Mouse (Mus musculus) forebrain, embryonic 10.5 days (tissue): ENCODE results near the gene Sap25. TPM values are rescaled to one million over a fixed set of nuclear protein-coding genes. Genes with fewer than 3 reads are reported as not detected.

Experiments
- DNase-seq: peaks from one replicate; pipeline ENCODE4 v3.0.0-alpha.2; 2017; ENCODE audit warnings: low spot score; ENCODE audit errors: extremely low spot score
- H3K27ac ChIP-seq: fragments of 300-500 bp; sonication (generic); 2 replicates; pipeline ENCODE4 v1.5.1; 2016; ENCODE audit warnings: mild to moderate bottlenecking
- H3K27me3 ChIP-seq: fragments of 300-500 bp; sonication (generic); 2 replicates; pipeline ENCODE4 v1.6.1; 2016; ENCODE audit warnings: mild to moderate bottlenecking; ENCODE audit not compliant: poor library complexity, severe bottlenecking
- H3K36me3 ChIP-seq: fragments of 300-500 bp; sonication (generic); replicated peaks from 2 replicates; pipeline ENCODE4 v1.6.1; 2016; ENCODE audit warnings: mild to moderate bottlenecking, moderate library complexity
- H3K4me1 ChIP-seq: fragments of 300-500 bp; sonication (generic); 2 replicates; pipeline ENCODE4 v1.6.1; 2016
- H3K4me3 ChIP-seq: fragments of 300-500 bp; sonication (generic); 2 replicates; pipeline ENCODE4 v1.5.1; 2016; ENCODE audit warnings: mild to moderate bottlenecking, moderate library complexity
- H3K9me3 ChIP-seq: fragments of 300-500 bp; sonication (generic); 2 replicates; pipeline ENCODE4 v1.6.1; 2016; ENCODE audit warnings: mild to moderate bottlenecking, moderate library complexity
- WGBS: fragments of 180-500 bp; shearing (Covaris S2); methylation state at CpG from one replicate; pipeline ENCODE4 v1.1.7; 2016; 5-methylcytosine and 5-hydroxymethylcytosine counted together
- polyA plus RNA-seq: library from polyadenylated mRNA; unstranded; fragments of >200 nt; fragmentation: Nextera tagmentation; extraction: Ambion mirVana; gene quantifications from 2 replicates; pipeline ENCODE4 v1.2.1, GENCODE M21; 2016

Sap25 gene
- 7.3 and 9.8 TPM in 2 replicates for polyA plus RNA-seq

DNA sequence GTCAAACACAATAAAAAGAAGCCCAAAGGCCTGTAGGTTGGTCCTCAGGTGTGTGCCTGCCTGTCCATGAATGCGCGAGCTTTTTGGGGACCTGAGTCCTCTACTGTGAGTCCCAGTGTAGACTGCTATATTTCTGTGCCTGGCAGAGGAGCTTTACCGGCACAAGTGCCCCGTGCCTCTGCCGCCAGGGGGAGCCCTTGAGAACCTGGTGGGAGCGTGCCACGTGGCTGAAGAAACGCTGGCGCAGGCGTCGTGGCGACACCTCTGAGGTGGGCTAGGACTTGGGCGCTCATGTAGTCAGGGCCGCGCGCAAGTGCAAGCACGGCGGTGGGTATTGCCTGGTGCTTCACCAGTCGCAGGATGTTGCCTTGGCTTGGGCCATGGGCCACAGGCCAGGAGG, at the start of gene Sap25:
Gene Sap25 (plus strand): TSS at position 281 of the 400 bp plus-strand sequence.
- WGBS: 88% methylated on average over 19 of the region's 19 CpGs
- no peak within 1 kb of the TSS for H3K4me3 ChIP-seq
- H3K9me3 ChIP-seq: no peaks in the 10 kb centered on the region
- H3K4me1 ChIP-seq: peaks cover 30% of the 10 kb centered on the region
- peaks cover 38% of the 10 kb centered on the region for H3K27me3 ChIP-seq
- no peak within 1 kb of the TSS for H3K27ac ChIP-seq
- peaks cover 68% of the 10 kb centered on the region for H3K36me3 ChIP-seq
- DNase-seq: no peak

DNA sequence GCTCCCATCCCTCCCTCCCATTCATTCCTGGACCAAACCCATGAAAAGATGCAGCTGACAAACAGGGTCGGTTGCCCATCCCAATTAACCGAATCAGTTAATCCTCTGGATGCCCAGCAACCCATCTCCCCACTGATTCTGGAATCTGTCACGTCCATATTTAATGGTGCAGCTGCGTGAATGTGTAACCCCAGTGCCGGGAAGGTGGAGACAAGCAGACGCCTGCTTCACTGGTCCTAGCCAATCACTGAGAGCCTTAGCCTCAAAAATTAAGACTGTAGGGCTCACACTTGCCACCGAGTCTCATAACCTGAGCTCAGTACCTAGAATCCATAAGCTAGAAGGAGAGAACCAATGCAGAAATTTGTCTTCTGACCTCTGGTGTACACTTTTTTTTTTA, 45.2 kb upstream of the Sap25 start:
- peaks cover 15% of the 10 kb centered on the region for H3K36me3 ChIP-seq
- H3K9me3 ChIP-seq: no peaks in the 10 kb centered on the region
- no peaks in the 10 kb centered on the region for H3K27me3 ChIP-seq
- H3K4me3 ChIP-seq: no peak overlapping the region
- no peak overlapping the region for H3K27ac ChIP-seq
- DNase-seq: no peak
- 85% methylated on average over 7 of the region's 7 CpGs for WGBS
- peaks cover 27% of the 10 kb centered on the region for H3K4me1 ChIP-seq

DNA sequence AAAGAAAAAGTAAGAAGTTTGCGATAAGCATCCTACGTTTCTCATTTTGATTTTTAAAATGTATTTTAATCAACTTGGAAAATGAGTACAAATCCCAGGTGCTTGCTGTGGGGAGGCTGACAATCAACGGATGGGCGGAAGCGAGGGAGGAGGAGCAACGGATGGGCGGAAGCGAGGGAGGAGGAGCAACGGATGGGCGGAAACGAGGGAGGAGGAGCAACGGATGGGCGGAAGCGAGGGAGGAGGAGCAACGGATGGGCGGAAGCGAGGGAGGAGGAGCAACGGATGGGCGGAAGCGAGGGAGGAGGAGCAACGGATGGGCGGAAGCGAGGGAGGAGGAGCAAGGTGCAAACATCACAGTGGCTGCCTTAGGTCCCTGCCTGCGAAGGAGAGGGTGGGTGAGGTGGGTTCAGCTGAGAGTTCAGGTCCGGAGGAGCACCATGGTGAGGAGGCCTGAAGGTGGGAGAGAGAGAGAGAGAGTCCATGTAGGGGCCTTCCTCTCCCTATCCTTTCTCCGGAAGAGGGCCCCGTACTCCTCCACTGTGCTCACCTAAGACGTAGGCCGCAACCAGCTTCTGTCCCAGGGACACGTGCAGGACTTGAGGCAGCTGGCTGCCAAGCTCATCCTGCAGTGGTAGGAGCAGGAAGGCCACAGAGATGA, 44.4 kb upstream of the Sap25 start:
- H3K9me3 ChIP-seq: no peaks in the 10 kb centered on the region
- peaks cover 15% of the 10 kb centered on the region for H3K36me3 ChIP-seq
- H3K27me3 ChIP-seq: no peaks in the 10 kb centered on the region
- H3K4me1 ChIP-seq: peaks cover 31% of the 10 kb centered on the region
- peak overlapping the region; percentile 77 for H3K27ac ChIP-seq
- no peak for DNase-seq
- WGBS: 31% methylated on average over 30 of the region's 30 CpGs
- H3K4me3 ChIP-seq: peak overlapping the region; percentile 42

DNA sequence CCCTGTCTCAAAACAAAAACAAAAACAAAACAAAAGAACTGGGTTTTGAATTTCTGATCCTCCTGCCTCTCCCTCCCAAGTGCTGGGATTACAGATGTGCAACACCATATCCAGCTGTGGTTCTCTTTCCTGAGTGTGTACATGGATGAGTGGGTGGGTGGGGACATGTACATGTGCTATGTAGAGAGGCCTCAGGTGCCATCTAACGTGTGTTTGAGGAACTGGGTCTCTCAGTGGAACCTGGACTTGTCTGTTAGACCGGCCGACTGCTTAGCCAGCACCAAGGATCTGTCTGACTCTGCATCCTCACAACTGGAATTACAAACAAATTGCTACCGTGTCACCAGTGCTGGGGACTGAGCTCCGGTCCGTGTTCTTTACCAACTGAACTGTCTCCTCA, 43.5 kb upstream of the Sap25 start:
- Histone ChIP-seq H3K4me3 (no peak overlapping the region), H3K27ac (no peak overlapping the region), H3K4me1 (peaks cover 40% of the 10 kb centered on the region), H3K27me3 (no peaks in the 10 kb centered on the region), H3K9me3 (no peaks in the 10 kb centered on the region), H3K36me3 (peaks cover 15% of the 10 kb centered on the region)
- DNase-seq: no peak
- 96% methylated on average over 6 of the region's 6 CpGs for WGBS

DNA sequence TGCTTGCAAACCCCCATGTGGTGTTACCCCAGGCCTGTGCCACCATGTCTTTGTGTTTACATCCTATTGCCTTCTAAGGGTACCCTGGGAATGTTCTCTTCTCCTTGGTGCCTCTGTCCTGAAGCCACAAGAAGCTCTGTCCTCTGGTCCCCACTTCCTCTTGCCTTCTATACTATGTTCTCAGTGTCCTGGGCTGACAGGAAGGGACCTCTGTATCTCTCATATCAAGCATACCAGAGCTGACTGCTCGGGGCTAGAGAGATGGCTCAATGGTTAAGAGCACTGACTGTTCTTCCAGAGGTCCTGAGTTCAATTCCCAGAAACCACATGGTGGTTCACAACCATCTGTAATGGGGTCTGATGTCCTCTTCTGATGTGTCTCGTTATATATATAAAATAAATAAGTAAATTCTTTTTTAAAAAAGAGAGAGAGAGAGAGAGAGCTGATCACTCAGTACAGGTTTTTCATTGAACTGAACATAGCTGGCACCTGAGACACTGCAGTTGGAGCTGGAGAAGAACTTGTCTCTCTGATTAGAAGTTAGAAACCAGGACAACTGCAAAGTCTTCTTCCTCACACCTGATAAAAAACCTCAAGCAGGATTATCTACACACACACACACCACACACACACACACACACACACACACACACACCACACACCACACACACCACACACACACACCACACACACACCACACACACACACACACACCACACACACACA, 42.9 kb upstream of the Sap25 start:
- 87% methylated on average over 2 of the region's 2 CpGs for WGBS
- Histone ChIP-seq H3K27ac (no peak overlapping the region), H3K9me3 (no peaks in the 10 kb centered on the region), H3K27me3 (no peaks in the 10 kb centered on the region), H3K4me1 (peaks cover 46% of the 10 kb centered on the region), H3K36me3 (peaks cover 15% of the 10 kb centered on the region), H3K4me3 (no peak overlapping the region)
- DNase-seq: no peak

DNA sequence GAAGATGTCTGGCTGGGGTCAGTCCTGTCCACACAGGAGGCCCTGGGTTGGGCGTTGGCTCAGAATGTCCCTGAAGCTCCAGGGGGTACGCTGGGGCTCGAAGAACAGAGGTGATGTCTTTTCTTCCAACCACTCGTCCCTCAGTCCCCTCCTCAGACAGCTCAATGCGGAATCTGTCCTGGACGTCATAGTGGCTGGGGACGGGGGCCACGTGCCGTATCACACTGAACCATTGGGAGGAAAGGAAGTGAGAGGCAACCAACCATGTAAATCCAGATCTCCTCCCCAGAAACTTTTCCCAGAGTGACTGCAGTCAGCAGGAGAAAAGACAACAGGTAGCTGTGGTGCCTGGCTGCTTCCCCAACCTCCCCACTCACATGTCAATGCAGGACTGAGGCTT, 41.5 kb upstream of the Sap25 start:
- H3K27ac ChIP-seq: peak overlapping the region; percentile 97; the same call in 1 of the 2 replicates
- H3K36me3 ChIP-seq: peaks cover 17% of the 10 kb centered on the region
- peak overlapping the region; percentile 70 for H3K4me3 ChIP-seq
- WGBS: 72% methylated on average over 9 of the region's 9 CpGs
- DNase-seq: no peak
- H3K4me1 ChIP-seq: peaks cover 53% of the 10 kb centered on the region
- no peaks in the 10 kb centered on the region for H3K27me3 ChIP-seq
- no peaks in the 10 kb centered on the region for H3K9me3 ChIP-seq

DNA sequence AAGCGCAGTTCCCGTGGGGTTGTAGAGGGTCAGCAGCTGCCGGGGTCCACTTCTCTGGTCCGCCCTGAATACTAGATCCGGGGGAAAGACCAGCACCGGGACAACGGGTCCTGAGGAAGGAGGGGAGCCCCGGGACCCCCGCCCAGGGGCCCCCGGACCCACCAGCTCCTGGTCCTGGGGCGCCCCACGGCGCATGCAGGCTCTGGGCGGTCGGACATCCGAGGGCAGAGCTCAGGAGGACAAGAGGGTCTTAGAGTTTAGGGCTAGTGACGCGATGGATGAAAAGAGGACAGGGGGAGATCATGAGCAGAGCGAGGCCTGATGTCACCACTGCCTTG, 40.9 kb upstream of the Sap25 start:
- Histone ChIP-seq H3K4me3 (peak overlapping the region; percentile 70), H3K4me1 (peaks cover 53% of the 10 kb centered on the region)
- no peak for DNase-seq

DNA sequence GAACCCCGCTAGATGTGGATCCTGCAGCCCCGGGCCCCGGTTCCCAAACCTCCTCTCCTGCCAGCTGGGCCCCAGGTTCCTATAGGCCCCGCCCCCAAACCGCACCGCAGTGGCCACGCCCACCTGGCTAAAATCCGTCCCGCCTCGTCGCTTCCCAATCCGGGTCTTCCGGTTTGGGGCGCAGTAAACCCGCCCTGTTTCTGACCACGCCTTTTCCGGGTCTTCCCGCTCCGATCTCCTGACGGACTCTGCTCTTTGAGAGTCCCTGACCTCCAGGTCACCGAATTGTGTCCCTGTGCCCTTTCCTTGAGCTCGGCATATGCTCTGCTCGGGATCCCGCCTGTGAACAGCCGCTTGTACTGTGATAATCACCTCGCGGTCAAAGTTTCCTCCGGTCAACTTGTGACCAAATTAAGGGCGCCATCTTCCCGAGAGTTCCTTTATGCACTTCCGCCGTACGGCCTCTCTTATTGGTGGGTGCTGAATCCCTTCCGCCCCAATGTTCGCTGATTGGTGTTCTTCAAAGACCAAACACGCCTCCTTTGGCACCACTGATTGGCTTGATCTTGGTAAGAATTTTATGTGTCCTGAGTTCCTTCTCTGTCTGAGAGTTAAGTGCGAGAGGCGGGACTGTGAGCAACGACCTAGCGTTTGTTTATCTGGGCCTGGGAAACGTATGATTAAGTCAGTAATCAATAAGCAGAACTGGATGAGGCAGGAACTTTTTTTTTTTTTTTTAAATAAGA, 40.3 kb upstream of the Sap25 start, which contains the start of gene Mospd3:
Gene Mospd3 (minus strand): TSS at position 440 of the 746 bp plus-strand sequence.
- Histone ChIP-seq H3K9me3 (no peaks in the 10 kb centered on the region), H3K36me3 (peaks cover 27% of the 10 kb centered on the region), H3K4me1 (peaks cover 53% of the 10 kb centered on the region), H3K27ac (peak within 1 kb of the TSS; percentile 97), H3K27me3 (no peaks in the 10 kb centered on the region), H3K4me3 (peak within 1 kb of the TSS; percentile 70)
- peak; percentile 95 for DNase-seq
- WGBS: under 1% methylated on average over 41 of the region's 41 CpGs

More for the DNA sequence above, 40.9 kb upstream of the Sap25 start:
- H3K27me3 ChIP-seq: no peaks in the 10 kb centered on the region
- 4% methylated on average over 19 of the region's 19 CpGs for WGBS
- no peaks in the 10 kb centered on the region for H3K9me3 ChIP-seq
- H3K27ac ChIP-seq: peak overlapping the region; percentile 97
- H3K36me3 ChIP-seq: peaks cover 21% of the 10 kb centered on the region

DNA sequence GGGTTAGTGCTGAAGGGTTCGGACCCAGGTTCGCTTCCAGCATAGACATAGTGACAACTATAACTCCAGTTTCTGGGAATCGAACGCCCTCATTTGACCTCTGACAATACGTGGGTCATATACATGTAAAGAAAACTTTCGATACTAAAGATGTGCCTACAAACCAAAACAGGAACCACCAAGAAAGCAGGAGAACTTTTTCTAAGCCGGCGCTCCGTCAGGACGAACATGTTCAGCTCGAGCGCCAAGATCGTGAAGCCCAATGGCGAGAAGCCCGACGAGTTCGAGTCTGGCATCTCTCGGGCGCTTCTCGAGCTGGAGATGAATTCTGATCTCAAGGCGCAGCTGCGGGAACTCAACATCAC, 39.8 kb upstream of the Sap25 start:
- H3K27ac ChIP-seq: peak overlapping the region; percentile 97
- H3K4me3 ChIP-seq: peak overlapping the region; percentile 70
- no peak for DNase-seq
- H3K9me3 ChIP-seq: no peaks in the 10 kb centered on the region
- peaks cover 32% of the 10 kb centered on the region for H3K36me3 ChIP-seq
- H3K27me3 ChIP-seq: no peaks in the 10 kb centered on the region
- H3K4me1 ChIP-seq: peaks cover 53% of the 10 kb centered on the region
- WGBS: under 1% methylated on average over 22 of the region's 22 CpGs

DNA sequence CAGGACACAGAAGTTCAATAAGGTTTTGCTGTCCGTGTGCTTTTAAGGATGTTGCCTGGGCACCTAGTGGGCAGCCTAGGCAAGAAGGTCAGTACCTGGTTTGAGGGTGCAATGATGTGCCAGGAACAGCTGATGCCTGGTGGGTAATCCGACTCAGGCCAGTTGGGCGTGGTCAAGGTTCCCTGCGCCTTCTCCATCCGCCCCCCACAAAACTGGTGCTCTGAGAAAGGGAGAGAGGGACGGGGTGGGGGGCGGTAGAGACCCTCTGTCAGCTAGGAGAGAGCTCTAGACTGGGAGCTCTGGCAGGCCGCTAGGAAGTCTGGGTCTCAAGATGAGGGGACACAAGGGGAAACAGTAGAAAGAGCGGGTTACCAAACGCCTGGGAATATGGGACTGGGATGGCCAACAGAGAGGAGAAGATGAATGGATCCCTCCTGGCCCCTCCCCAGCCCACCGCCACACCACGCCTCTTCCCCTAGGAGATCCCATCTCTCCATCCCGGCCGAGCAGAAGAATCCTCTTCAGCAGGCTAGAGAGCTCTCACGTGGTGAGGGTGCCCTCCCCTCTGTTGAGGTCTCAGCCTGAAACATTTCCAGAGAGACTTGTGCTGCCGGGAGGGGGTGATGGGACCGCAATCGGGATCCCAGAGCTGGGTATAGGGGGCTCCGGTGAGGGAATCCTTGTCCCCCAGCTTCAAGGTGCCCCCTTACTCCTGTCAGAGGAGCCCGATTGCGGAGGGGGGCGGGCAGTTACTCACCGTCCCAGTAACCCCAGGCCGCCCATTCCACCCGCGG, 33.1 kb upstream of the Sap25 start:
- WGBS: 11% methylated on average over 26 of the region's 26 CpGs
- H3K27ac ChIP-seq: peak overlapping the region; percentile 62
- peaks cover 30% of the 10 kb centered on the region for H3K36me3 ChIP-seq
- peak overlapping the region; percentile 42 for H3K4me3 ChIP-seq
- H3K9me3 ChIP-seq: no peaks in the 10 kb centered on the region
- no peak for DNase-seq
- H3K27me3 ChIP-seq: peaks cover 34% of the 10 kb centered on the region
- peaks cover 68% of the 10 kb centered on the region for H3K4me1 ChIP-seq

DNA sequence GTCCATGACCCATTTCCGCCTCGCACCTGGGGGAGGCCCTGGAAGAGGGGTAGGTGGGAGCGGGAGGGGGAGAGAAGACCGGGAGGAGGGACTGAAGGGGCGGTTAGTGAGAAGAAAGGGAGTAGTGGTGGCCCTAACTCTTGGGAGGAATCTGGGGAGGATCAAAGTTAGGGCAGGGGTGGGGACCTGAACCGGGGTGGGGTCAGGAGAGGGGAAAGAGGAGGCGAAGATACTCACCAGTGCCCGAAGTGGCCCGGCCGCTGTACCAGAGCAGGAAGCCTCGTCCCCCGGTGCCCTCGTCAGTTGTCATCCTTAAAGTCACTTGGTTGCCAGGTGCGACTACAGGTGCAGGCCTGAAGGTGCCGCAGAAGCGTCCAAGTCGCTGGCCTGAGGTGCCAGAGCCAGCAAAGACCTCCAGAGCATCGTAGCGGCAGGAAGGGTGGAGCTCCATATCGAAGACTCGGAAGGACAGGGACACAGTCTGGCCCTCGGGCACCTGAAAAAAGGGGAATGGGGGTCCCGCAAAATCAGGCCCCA, 32.4 kb upstream of the Sap25 start:
- H3K27ac ChIP-seq: peak overlapping the region; percentile 62
- H3K27me3 ChIP-seq: peaks cover 34% of the 10 kb centered on the region
- H3K36me3 ChIP-seq: peaks cover 30% of the 10 kb centered on the region
- peaks cover 68% of the 10 kb centered on the region for H3K4me1 ChIP-seq
- peak overlapping the region; percentile 42 for H3K4me3 ChIP-seq
- no peak for DNase-seq
- 12% methylated on average over 23 of the region's 23 CpGs for WGBS
- no peaks in the 10 kb centered on the region for H3K9me3 ChIP-seq

DNA sequence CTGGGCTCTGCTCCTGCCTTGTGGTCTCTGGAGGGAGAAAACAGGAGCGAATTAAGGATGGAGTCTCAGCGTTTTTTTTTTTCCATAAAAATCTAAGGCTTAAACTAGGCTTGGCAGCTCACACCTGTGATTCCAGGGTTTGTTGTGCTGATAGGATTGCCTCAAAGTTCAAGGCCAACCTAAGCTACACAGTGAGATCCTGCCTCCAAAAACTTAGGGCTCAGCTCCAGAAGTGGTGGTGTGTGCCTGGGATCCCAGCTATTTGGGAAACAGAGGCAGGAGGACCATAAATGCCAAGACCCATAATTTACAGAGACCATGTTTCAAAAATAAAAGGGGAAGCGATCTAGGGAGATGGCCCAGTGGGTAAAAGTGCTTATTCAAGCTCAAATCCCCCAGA, 31.8 kb upstream of the Sap25 start:
- H3K4me1 ChIP-seq: peaks cover 70% of the 10 kb centered on the region
- peak overlapping the region; percentile 42; the same call in 1 of the 2 replicates for H3K4me3 ChIP-seq
- no peak for DNase-seq
- WGBS: 56% methylated on average over 3 of the region's 3 CpGs
- H3K27me3 ChIP-seq: peaks cover 34% of the 10 kb centered on the region
- no peaks in the 10 kb centered on the region for H3K9me3 ChIP-seq
- peaks cover 27% of the 10 kb centered on the region for H3K36me3 ChIP-seq
- H3K27ac ChIP-seq: no peak overlapping the region; the same call in 1 of the 2 replicates
